Mouse (Mus musculus) kidney, adult 2 months (tissue): ENCODE data around the gene Nploc4.

Source experiments
- CTCF ChIP-seq: fragments of 200-500 bp; conservative IDR thresholded peaks from 2 replicates; pipeline ENCODE4 v1.5.1; 2011; ENCODE audit warnings: low read depth, mild to moderate bottlenecking, control low read depth, low read length, moderate library complexity, mixed read lengths; ENCODE audit not compliant: insufficient read depth, insufficient read length
- POLR2A ChIP-seq: fragments of 200-500 bp; IDR thresholded peaks from one replicate; pipeline ENCODE4 v1.6.1; 2011; ENCODE audit warnings: low read depth, low read length, control low read depth

DNA sequence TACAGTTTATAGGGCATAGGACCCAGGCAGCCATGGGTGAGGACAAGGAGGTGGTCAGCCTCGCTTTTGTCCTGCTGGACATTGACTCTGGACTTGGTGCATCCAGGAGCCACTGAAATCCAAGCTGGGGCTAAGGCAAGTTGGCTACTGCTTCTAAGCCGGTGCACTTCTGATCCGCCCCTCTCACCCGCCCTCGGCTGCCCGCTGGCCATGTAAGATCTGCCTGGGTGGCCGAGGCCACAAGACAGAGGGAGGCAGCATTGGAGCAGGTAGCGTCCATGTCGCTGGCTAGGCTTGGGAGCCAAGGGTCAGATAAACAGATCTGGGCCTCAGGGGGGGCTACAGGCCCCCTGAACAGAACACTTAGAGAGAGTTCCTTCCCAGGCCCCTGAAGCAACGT, 76.2 kb downstream of the Nploc4 start, which contains the start of gene Fscn2:
- TF ChIP-seq POLR2A (no peak), CTCF (no peak)
